Mouse (Mus musculus) olfactory bulb, adult 2 months (tissue): ENCODE results near the gene Vsig10l.

ENCODE experiments used
- CTCF ChIP-seq: fragments of 200-500 bp; IDR thresholded peaks from 2 replicates; pipeline ENCODE4 v1.5.1; 2012; ENCODE audit warnings: low read depth, mild to moderate bottlenecking, low read length, moderate library complexity; ENCODE audit not compliant: insufficient read depth
- POLR2A ChIP-seq: fragments of 200-500 bp; IDR thresholded peaks from 2 replicates; pipeline ENCODE4 v1.6.1; 2012; ENCODE audit warnings: mild to moderate bottlenecking, low read depth, low read length, moderate library complexity; ENCODE audit not compliant: insufficient read depth

DNA sequence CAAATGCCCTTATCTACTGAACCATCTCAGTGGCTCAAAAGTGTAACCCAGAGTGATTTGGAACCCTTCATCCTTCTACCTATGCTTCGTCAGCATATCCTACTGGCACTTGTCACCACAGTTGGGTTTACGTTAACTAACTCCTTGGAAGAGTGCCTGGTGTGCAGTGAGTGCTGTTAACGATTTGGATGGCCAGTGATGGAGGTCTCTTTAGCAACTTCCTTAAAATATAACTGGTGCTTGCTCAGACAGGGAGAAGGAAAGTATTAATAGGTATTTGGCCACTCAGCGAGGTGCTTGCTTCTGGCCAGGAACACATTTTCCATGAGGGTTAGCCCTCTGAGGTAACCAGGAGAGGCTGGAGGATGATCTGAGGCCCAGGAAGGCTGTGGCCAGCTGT is 15.2 kb upstream of the Vsig10l start:
- TF ChIP-seq CTCF = no peak
- TF ChIP-seq POLR2A = no peak
